Mouse (Mus musculus) liver, embryonic 15.5 days (tissue): ENCODE data around the gene Slc1a3. TPM values are rescaled to one million over a fixed set of nuclear protein-coding genes. Genes with fewer than 3 reads are reported as not detected.
A peak's percentile ranks its signal among the peaks of the same experiment; 100 is the strongest.

Experiments
- ATAC-seq: fragments of 200-750 bp; cut with Nextera tagmentation; 2 replicates; pipeline ENCODE4 v1.8.0; 2017; ENCODE audit warnings: moderate number of reproducible peaks, mild to moderate bottlenecking, moderate library complexity; ENCODE audit not compliant: insufficient read depth
- H3K27ac ChIP-seq: fragments of 300-500 bp; sonication (generic); replicated peaks from 2 replicates; pipeline ENCODE4 v1.5.1; 2015; ENCODE audit warnings: mild to moderate bottlenecking, inconsistent platforms
- H3K27me3 ChIP-seq: fragments of 300-500 bp; sonication (generic); 2 replicates; pipeline ENCODE4 v1.6.1; 2015; ENCODE audit warnings: mild to moderate bottlenecking, inconsistent platforms
- H3K36me3 ChIP-seq: fragments of 300-500 bp; sonication (generic); replicated peaks from 2 replicates; pipeline ENCODE4 v1.6.1; 2015; ENCODE audit warnings: moderate library complexity, mild to moderate bottlenecking, inconsistent platforms
- H3K4me1 ChIP-seq: fragments of 300-500 bp; sonication (generic); replicated peaks from 2 replicates; pipeline ENCODE4 v1.6.1; 2015; ENCODE audit warnings: inconsistent platforms
- H3K4me2 ChIP-seq: fragments of 300-500 bp; sonication (generic); 2 replicates; pipeline ENCODE4 v1.6.1; 2015; ENCODE audit warnings: moderate library complexity, mild to moderate bottlenecking, inconsistent platforms
- H3K4me3 ChIP-seq: fragments of 300-500 bp; sonication (generic); replicated peaks from 2 replicates; pipeline ENCODE4 v1.5.1; 2015; ENCODE audit warnings: mild to moderate bottlenecking, inconsistent platforms
- H3K9ac ChIP-seq: fragments of 300-500 bp; sonication (generic); 2 replicates; pipeline ENCODE4 v1.6.1; 2015; ENCODE audit warnings: moderate library complexity, mild to moderate bottlenecking, inconsistent platforms
- H3K9me3 ChIP-seq: fragments of 300-500 bp; sonication (generic); replicated peaks from 2 replicates; pipeline ENCODE4 v1.6.1; 2016; ENCODE audit warnings: inconsistent platforms
- WGBS: fragments of 180-500 bp; shearing (Covaris S2); methylation state at CpG from one replicate; pipeline ENCODE4 v1.1.7; 2015; ENCODE audit warnings: mixed read lengths; ENCODE audit not compliant: insufficient replicate concordance; 5-methylcytosine and 5-hydroxymethylcytosine counted together
- polyA plus RNA-seq: library from polyadenylated mRNA; unstranded; fragments of >200 nt; fragmentation: Nextera tagmentation; extraction: Ambion mirVana; gene quantifications from 2 replicates; pipeline ENCODE4 v1.2.1, GENCODE M21; 2015

The Slc1a3 gene
- polyA plus RNA-seq, 1 experiment from 2014 or later, result 0.60 TPM

GRCm38 (mm10) chr15:8632361-8632760, 78.2 kb downstream of the Slc1a3 start:
- H3K27me3 ChIP-seq, result peaks cover 33% of the 10 kb centered on the region
- no peak overlapping the region for H3K9ac ChIP-seq
- no peaks in the 10 kb centered on the region for H3K36me3 ChIP-seq
- H3K9me3 ChIP-seq, result no peaks in the 10 kb centered on the region
- no peak overlapping the region for H3K4me2 ChIP-seq
- peaks cover 16% of the 10 kb centered on the region for H3K4me1 ChIP-seq
- H3K27ac ChIP-seq, result no peak overlapping the region
- H3K4me3 ChIP-seq, result no peak overlapping the region
- 58% methylated on average over 10 of the region's 10 CpGs for WGBS
- no peak for ATAC-seq

- 4% methylated on average over 13 of the region's 13 CpGs for WGBS
- H3K4me3 ChIP-seq, result no peak overlapping the region
- no peaks in the 10 kb centered on the region for H3K36me3 ChIP-seq
- no peak overlapping the region for H3K9ac ChIP-seq
- no peaks in the 10 kb centered on the region for H3K9me3 ChIP-seq
- peaks cover 21% of the 10 kb centered on the region for H3K4me1 ChIP-seq
- ATAC-seq, result no peak
- no peak overlapping the region for H3K27ac ChIP-seq
- peaks cover 37% of the 10 kb centered on the region for H3K27me3 ChIP-seq
- H3K4me2 ChIP-seq, result peak overlapping the region; percentile 50
Observed at GRCm38 (mm10) chr15:8629317-8629831, 81.2 kb downstream of the Slc1a3 start.

- peaks cover 21% of the 10 kb centered on the region for H3K4me1 ChIP-seq
- H3K27me3 ChIP-seq, result peaks cover 37% of the 10 kb centered on the region
- H3K4me3 ChIP-seq, result no peak overlapping the region
- WGBS, result 67% methylated on average over 8 of the region's 8 CpGs
- H3K9me3 ChIP-seq, result no peaks in the 10 kb centered on the region
- ATAC-seq, result no peak
- no peaks in the 10 kb centered on the region for H3K36me3 ChIP-seq
- H3K4me2 ChIP-seq, result peak overlapping the region; percentile 72
- no peak overlapping the region for H3K27ac ChIP-seq
- no peak overlapping the region for H3K9ac ChIP-seq
Observed at GRCm38 (mm10) chr15:8628150-8628549, 82.4 kb downstream of the Slc1a3 start.

- Histone ChIP-seq H3K27me3 (peaks cover 37% of the 10 kb centered on the region), H3K9me3 (no peaks in the 10 kb centered on the region), H3K36me3 (no peaks in the 10 kb centered on the region), H3K4me1 (peaks cover 21% of the 10 kb centered on the region), H3K4me3 (peak overlapping the region; percentile 44), H3K9ac (no peak overlapping the region), H3K27ac (no peak overlapping the region), H3K4me2 (peak overlapping the region; percentile 72)
- no peak for ATAC-seq
- WGBS, result 2% methylated on average over 15 of the region's 15 CpGs
Observed at GRCm38 (mm10) chr15:8627097-8627537, 83.4 kb downstream of the Slc1a3 start.

- no peak for ATAC-seq
- Histone ChIP-seq H3K4me3 (no peak overlapping the region), H3K9me3 (no peaks in the 10 kb centered on the region), H3K36me3 (no peaks in the 10 kb centered on the region), H3K27ac (no peak overlapping the region), H3K4me2 (no peak overlapping the region), H3K27me3 (peaks cover 29% of the 10 kb centered on the region), H3K4me1 (peaks cover 21% of the 10 kb centered on the region), H3K9ac (no peak overlapping the region)
- WGBS, result 10% methylated on average over 7 of the region's 7 CpGs
Observed at GRCm38 (mm10) chr15:8625370-8625769, 85.2 kb downstream of the Slc1a3 start.

- Histone ChIP-seq H3K9ac (no peak overlapping the region), H3K36me3 (no peaks in the 10 kb centered on the region), H3K4me1 (peaks cover 18% of the 10 kb centered on the region), H3K27me3 (peaks cover 14% of the 10 kb centered on the region), H3K27ac (no peak overlapping the region), H3K4me3 (no peak overlapping the region), H3K4me2 (no peak overlapping the region), H3K9me3 (no peaks in the 10 kb centered on the region)
- ATAC-seq, result no peak
Observed at GRCm38 (mm10) chr15:8623879-8624278, 86.7 kb downstream of the Slc1a3 start.

- H3K36me3 ChIP-seq, result no peaks in the 10 kb centered on the region
- no peaks in the 10 kb centered on the region for H3K4me1 ChIP-seq
- H3K4me3 ChIP-seq, result no peak overlapping the region
- H3K4me2 ChIP-seq, result no peak overlapping the region
- no peak for ATAC-seq
- no peak overlapping the region for H3K27ac ChIP-seq
- no peaks in the 10 kb centered on the region for H3K27me3 ChIP-seq
- WGBS, result 68% methylated on average over 18 of the region's 18 CpGs
- no peaks in the 10 kb centered on the region for H3K9me3 ChIP-seq
- H3K9ac ChIP-seq, result no peak overlapping the region
Observed at GRCm38 (mm10) chr15:8619479-8620026, 91.0 kb downstream of the Slc1a3 start.

- Histone ChIP-seq H3K4me2 (no peak overlapping the region), H3K9me3 (no peaks in the 10 kb centered on the region), H3K4me3 (no peak overlapping the region), H3K4me1 (no peaks in the 10 kb centered on the region), H3K27me3 (no peaks in the 10 kb centered on the region), H3K27ac (no peak overlapping the region), H3K36me3 (no peaks in the 10 kb centered on the region), H3K9ac (no peak overlapping the region)
- 63% methylated on average over 12 of the region's 12 CpGs for WGBS
- ATAC-seq, result no peak
Observed at GRCm38 (mm10) chr15:8616290-8616689, 94.3 kb downstream of the Slc1a3 start.

- Histone ChIP-seq H3K9ac (no peak overlapping the region), H3K27me3 (no peaks in the 10 kb centered on the region), H3K4me1 (no peaks in the 10 kb centered on the region), H3K36me3 (no peaks in the 10 kb centered on the region), H3K9me3 (no peaks in the 10 kb centered on the region), H3K27ac (no peak overlapping the region), H3K4me2 (no peak overlapping the region), H3K4me3 (no peak overlapping the region)
- ATAC-seq, result no peak
- 64% methylated on average over 11 of the region's 11 CpGs for WGBS
Observed at GRCm38 (mm10) chr15:8615511-8616224, 94.9 kb downstream of the Slc1a3 start.

GRCm38 (mm10) chr15:8614701-8615100, 95.9 kb downstream of the Slc1a3 start:
- H3K4me1 ChIP-seq, result no peaks in the 10 kb centered on the region
- H3K9ac ChIP-seq, result no peak overlapping the region
- no peak overlapping the region for H3K27ac ChIP-seq
- no peak for ATAC-seq
- no peaks in the 10 kb centered on the region for H3K27me3 ChIP-seq
- no peak overlapping the region for H3K4me3 ChIP-seq
- no peak overlapping the region for H3K4me2 ChIP-seq
- H3K9me3 ChIP-seq, result no peaks in the 10 kb centered on the region
- WGBS, result 69% methylated on average over 5 of the region's 5 CpGs
- H3K36me3 ChIP-seq, result no peaks in the 10 kb centered on the region

GRCm38 (mm10) chr15:8605538-8606188, 104.9 kb downstream of the Slc1a3 start:
- H3K4me2 ChIP-seq, result no peak overlapping the region
- no peaks in the 10 kb centered on the region for H3K4me1 ChIP-seq
- no peaks in the 10 kb centered on the region for H3K27me3 ChIP-seq
- no peaks in the 10 kb centered on the region for H3K9me3 ChIP-seq
- no peak overlapping the region for H3K9ac ChIP-seq
- no peak overlapping the region for H3K4me3 ChIP-seq
- ATAC-seq, result no peak
- H3K27ac ChIP-seq, result no peak overlapping the region
- 70% methylated on average over 6 of the region's 6 CpGs for WGBS
- H3K36me3 ChIP-seq, result no peaks in the 10 kb centered on the region
